Mouse (Mus musculus): ENCODE measurements around the gene Arfip2. TPM values are rescaled to one million over a fixed set of nuclear protein-coding genes. Genes with fewer than 3 reads are reported as not detected.
A peak's percentile ranks its signal among the peaks of the same experiment; 100 is the strongest.

Arfip2 gene
- total RNA-seq (2014; fragmentation: Nextera tagmentation) (23.8 and 31.4 TPM in 2 replicates), total RNA-seq (2017) (47.1 and 85.6 TPM in 2 replicates)

GRCm38 (mm10) chr7:105640233-105640893 lies at the start of gene Arfip2, which contains the start of gene Gm45799:
Arfip2 (minus strand) TSS chr7:105640416.
Gm45799 (plus strand) TSS chr7:105640552.
- peak; percentile 74 for ATAC-seq (replicated peaks; ENCODE audit: poor library complexity, severe bottlenecking)

GRCm38 (mm10) chr7:105685541-105686197 lies 45.5 kb upstream of the Arfip2 start:
- ATAC-seq (replicated peaks; ENCODE audit: poor library complexity, severe bottlenecking), result no peak

- peak; percentile 97 for ATAC-seq (replicated peaks; ENCODE audit: poor library complexity, severe bottlenecking)
These were observed 10.6 kb upstream of the Arfip2 start, which contains the start of gene Dnhd1 for GRCm38 (mm10) chr7:105650639-105651435. Dnhd1 (plus strand) TSS chr7:105650827.

- peak; percentile 39 for ATAC-seq (replicated peaks; ENCODE audit: poor library complexity, severe bottlenecking)
These were observed 1.7 kb upstream of the Arfip2 start for GRCm38 (mm10) chr7:105641936-105642335.

GRCm38 (mm10) chr7:105640894-105641255 lies 659 bp upstream of the Arfip2 start:
- ATAC-seq (replicated peaks; ENCODE audit: poor library complexity, severe bottlenecking), result no peak

GRCm38 (mm10) chr7:105639756-105640155 lies 460 bp downstream of the Arfip2 start, which contains the start of gene Timm10b:
Timm10b (plus strand) TSS chr7:105640056.
- ATAC-seq (replicated peaks; ENCODE audit: poor library complexity, severe bottlenecking), result no peak

- ATAC-seq (replicated peaks; ENCODE audit: poor library complexity, severe bottlenecking), result no peak
These were observed 912 bp downstream of the Arfip2 start for GRCm38 (mm10) chr7:105639304-105639703.

GRCm38 (mm10) chr7:105638776-105639175 lies 1.4 kb downstream of the Arfip2 start:
- no peak for ATAC-seq (replicated peaks; ENCODE audit: poor library complexity, severe bottlenecking)

GRCm38 (mm10) chr7:105635726-105636125 lies 4.5 kb downstream of the Arfip2 start:
- no peak for ATAC-seq (replicated peaks; ENCODE audit: poor library complexity, severe bottlenecking)

GRCm38 (mm10) chr7:105634272-105634920 lies 5.8 kb downstream of the Arfip2 start:
- ATAC-seq (replicated peaks; ENCODE audit: poor library complexity, severe bottlenecking), result no peak

- no peak for ATAC-seq (replicated peaks; ENCODE audit: poor library complexity, severe bottlenecking)
These were observed 6.4 kb downstream of the Arfip2 start for GRCm38 (mm10) chr7:105633801-105634135.

- ATAC-seq (replicated peaks; ENCODE audit: poor library complexity, severe bottlenecking), result peak; percentile 73
These were observed 7.0 kb downstream of the Arfip2 start, which contains the start of gene Trim3 for GRCm38 (mm10) chr7:105633127-105633800. Trim3 (minus strand) TSS chr7:105633571.

- 0 out of 2 replicates have a peak, but pooled peaks have one; percentile 2 for ATAC-seq (replicated peaks; ENCODE audit: poor library complexity, severe bottlenecking)
These were observed 7.7 kb downstream of the Arfip2 start for GRCm38 (mm10) chr7:105632551-105632972.

GRCm38 (mm10) chr7:105628633-105629032 lies 11.6 kb downstream of the Arfip2 start:
- peak; percentile 52 for ATAC-seq (replicated peaks; ENCODE audit: poor library complexity, severe bottlenecking)

- no peak for ATAC-seq (replicated peaks; ENCODE audit: poor library complexity, severe bottlenecking)
These were observed 14.8 kb downstream of the Arfip2 start for GRCm38 (mm10) chr7:105625397-105625796.

- no peak for ATAC-seq (replicated peaks; ENCODE audit: poor library complexity, severe bottlenecking)
These were observed 18.4 kb downstream of the Arfip2 start for GRCm38 (mm10) chr7:105621646-105622292.

- ATAC-seq (replicated peaks; ENCODE audit: poor library complexity, severe bottlenecking), result no peak
These were observed 19.2 kb downstream of the Arfip2 start for GRCm38 (mm10) chr7:105621053-105621452.

- no peak for ATAC-seq (replicated peaks; ENCODE audit: poor library complexity, severe bottlenecking)
These were observed 20.5 kb downstream of the Arfip2 start for GRCm38 (mm10) chr7:105619701-105620100.

- no peak for ATAC-seq (replicated peaks; ENCODE audit: poor library complexity, severe bottlenecking)
These were observed 22.4 kb downstream of the Arfip2 start for GRCm38 (mm10) chr7:105617810-105618209.
